Mouse (Mus musculus) spleen, adult 2 months (tissue): ENCODE data around the gene Gm4869.

Source experiments
- CTCF ChIP-seq: fragments of 200-500 bp; IDR thresholded peaks from 2 replicates; pipeline ENCODE4 v1.5.1; 2011; ENCODE audit warnings: mild to moderate bottlenecking, inconsistent platforms; ENCODE audit not compliant: insufficient read depth, insufficient read length, insufficient replicate concordance; ENCODE audit errors: extremely low read depth
- POLR2A ChIP-seq: fragments of 200-500 bp; IDR thresholded peaks from 2 replicates; pipeline ENCODE4 v1.6.1; 2011; ENCODE audit warnings: low read depth, low read length, inconsistent platforms

GRCm38 (mm10) chr5:140498176-140498575 lies 52.7 kb downstream of the Gm4869 start:
- TF ChIP-seq POLR2A (no peak), CTCF (no peak)
